Mouse (Mus musculus) cortical plate, adult 2 months (tissue): ENCODE measurements around the gene Nf2. TPM values are rescaled to one million over a fixed set of nuclear protein-coding genes. Genes with fewer than 3 reads are reported as not detected.

Experiments
- H3K27ac ChIP-seq: fragments of 200-500 bp; 2 replicates; pipeline ENCODE4 v1.5.1; 2012; ENCODE audit warnings: low read length, control low read depth, inconsistent platforms; ENCODE audit not compliant: insufficient read depth
- H3K4me1 ChIP-seq: fragments of 200-500 bp; 2 replicates; pipeline ENCODE4 v1.6.1; 2011; ENCODE audit warnings: low read length; ENCODE audit not compliant: control insufficient read depth, insufficient read depth
- H3K4me3 ChIP-seq: fragments of 200-500 bp; 2 replicates; pipeline ENCODE4 v1.5.1; 2011; ENCODE audit warnings: mild to moderate bottlenecking, low read length, control low read depth; ENCODE audit not compliant: insufficient read depth
- CTCF ChIP-seq: fragments of 200-500 bp; IDR thresholded peaks from 2 replicates; pipeline ENCODE4 v1.5.1; 2011; ENCODE audit warnings: mild to moderate bottlenecking, control low read depth, low read length; ENCODE audit not compliant: insufficient read depth; ENCODE audit errors: extremely low read depth
- POLR2A ChIP-seq: fragments of 200-500 bp; IDR thresholded peaks from 2 replicates; pipeline ENCODE4 v1.6.1; 2011; ENCODE audit warnings: mild to moderate bottlenecking, low read length, control low read depth; ENCODE audit not compliant: insufficient read depth; ENCODE audit errors: extremely low read depth
- polyA plus RNA-seq: library from polyadenylated mRNA; depleted of rRNA; stranded (reverse); fragments of >200 nt; gene quantifications from 2 replicates; pipeline ENCODE4 v1.2.3, GENCODE M21; 2012

Gene Nf2
- polyA plus RNA-seq, 1 experiment = 60.5 TPM

DNA sequence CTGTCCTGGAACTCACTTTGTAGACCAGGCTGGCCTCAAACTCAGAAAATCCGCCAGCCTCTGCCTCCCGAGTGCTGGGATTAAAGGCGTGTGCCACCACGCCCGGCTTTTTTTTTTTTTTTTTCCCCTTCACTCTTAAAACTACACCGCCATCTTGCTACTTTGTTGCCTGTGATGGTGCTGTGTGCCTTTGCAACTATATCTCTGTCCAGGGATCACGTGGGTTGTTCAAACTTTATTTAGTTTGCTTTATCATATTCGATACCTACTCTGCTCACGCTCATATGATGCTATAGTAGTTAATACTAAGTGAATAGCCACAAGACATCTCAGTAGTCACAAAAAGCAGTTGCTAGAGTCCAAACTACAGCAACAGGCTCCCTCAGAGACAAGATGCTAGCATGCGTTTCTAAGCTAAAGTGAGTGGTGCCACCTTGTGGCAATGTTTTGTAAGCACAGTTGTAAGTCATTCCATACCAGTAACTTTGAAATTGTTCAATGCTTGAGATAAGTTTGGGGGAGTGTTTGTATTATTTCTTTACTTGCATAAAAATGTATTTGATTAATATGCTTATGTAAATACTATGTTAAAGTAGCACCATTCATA lies 16.4 kb upstream of the Nf2 start:
- Histone ChIP-seq H3K27ac (no peak overlapping the region), H3K4me3 (no peak overlapping the region), H3K4me1 (no peaks in the 10 kb centered on the region)
- TF ChIP-seq CTCF (peak; percentile 67), POLR2A (no peak)

DNA sequence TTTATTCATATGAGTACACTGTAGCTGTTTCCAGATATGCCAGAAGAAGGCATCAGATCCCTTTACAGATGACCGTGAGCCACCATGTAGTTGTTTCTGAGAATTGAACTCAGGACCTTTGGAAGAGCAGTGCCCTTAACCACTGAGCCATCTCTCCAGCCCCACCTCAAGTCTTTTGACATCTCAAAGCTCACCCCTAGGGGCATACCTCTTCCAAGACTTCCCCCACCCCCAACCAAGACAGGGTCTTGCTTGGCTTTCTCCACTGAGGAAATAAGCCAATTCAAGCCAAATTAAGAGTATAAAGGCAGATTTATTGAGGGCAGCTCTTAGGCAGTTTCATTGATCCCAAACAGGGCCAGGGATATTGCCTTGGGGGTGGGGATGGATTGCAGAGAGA lies 13.4 kb upstream of the Nf2 start:
- no peak overlapping the region for H3K27ac ChIP-seq
- no peak for TF ChIP-seq CTCF
- H3K4me1 ChIP-seq = no peaks in the 10 kb centered on the region
- no peak overlapping the region for H3K4me3 ChIP-seq

DNA sequence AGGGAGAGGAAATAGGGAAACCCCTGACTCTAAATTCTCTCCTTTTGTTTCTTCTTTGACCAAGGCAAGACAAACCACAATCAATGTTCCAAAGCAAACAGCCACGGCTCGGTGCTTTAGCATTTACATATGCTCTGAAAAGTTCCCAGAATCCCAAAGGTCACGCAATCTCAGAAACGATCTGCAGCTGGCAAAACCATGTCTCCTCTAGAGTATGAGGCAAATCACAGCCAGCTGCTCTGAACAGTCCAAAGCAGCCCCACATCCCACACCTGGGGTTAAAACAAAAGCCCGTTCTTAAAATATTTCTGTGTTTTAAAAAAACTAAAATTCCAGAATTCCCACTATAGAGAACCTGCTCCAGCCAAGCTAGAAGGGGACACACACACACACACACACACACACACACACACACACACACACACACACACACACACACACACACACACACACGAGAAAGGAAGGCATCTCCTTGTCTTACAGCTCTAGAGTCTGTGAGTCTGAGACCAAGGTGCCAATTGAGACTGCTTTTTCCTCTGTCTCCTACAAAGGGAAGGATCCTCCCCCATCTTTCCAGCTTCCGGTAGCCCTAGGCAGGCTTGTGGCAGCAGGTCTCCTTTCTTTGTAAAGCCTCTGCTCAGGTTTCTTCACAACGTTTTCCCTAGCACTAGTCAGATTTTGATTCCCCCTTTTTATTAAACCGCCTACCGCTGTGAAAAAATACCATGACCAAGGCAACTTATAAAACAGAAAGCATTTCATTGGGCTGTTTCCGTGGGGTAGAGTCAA lies 12.7 kb upstream of the Nf2 start:
- Histone ChIP-seq H3K4me3 (no peak overlapping the region), H3K27ac (no peak overlapping the region), H3K4me1 (no peaks in the 10 kb centered on the region)
- no peak for TF ChIP-seq CTCF
- TF ChIP-seq POLR2A = no peak

DNA sequence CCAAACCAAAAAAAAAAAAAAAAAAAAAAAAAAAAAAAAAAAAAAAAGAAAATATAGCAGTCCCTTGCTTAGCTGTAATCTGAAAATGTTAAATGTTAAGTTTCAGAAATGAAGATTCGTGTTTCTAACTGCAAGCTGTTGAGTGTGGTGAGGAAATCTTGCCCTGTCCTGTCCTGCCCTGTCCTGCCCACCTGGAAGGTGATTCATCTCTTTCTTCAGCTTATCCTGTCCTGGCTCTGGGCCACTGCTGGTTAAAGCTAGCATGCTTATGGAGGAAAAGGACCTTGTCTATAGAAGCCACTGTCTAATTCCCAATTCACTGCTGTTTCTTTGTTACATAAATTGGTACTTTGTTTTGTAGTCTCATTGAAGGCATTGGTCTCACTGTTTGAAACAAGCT lies 11.7 kb upstream of the Nf2 start:
- no peak for TF ChIP-seq CTCF
- TF ChIP-seq POLR2A = no peak
- H3K4me1 ChIP-seq = no peaks in the 10 kb centered on the region
- no peak overlapping the region for H3K4me3 ChIP-seq
- H3K27ac ChIP-seq = no peak overlapping the region

DNA sequence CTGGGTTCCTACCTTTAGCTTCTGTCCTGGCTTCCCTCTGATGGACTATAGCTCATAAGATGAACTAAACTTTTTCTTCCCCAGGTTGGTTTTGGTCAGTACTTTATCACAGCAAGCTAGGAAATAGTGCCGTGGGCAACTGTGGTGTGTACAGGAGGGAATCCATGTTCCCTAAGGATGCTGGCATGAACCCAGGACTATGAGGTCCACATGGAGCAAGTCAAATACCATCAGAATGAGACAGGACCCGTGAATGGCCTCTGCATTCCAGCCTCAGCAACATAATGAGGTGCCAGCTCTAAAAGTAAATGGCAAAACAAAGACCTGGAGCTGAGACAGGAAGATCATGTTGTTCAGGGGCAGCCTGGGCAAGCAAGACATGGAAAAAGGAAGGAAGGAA lies 9.1 kb upstream of the Nf2 start:
- no peak overlapping the region for H3K27ac ChIP-seq
- TF ChIP-seq POLR2A (no peak), CTCF (no peak)
- H3K4me3 ChIP-seq = no peak overlapping the region
- H3K4me1 ChIP-seq = no peaks in the 10 kb centered on the region

DNA sequence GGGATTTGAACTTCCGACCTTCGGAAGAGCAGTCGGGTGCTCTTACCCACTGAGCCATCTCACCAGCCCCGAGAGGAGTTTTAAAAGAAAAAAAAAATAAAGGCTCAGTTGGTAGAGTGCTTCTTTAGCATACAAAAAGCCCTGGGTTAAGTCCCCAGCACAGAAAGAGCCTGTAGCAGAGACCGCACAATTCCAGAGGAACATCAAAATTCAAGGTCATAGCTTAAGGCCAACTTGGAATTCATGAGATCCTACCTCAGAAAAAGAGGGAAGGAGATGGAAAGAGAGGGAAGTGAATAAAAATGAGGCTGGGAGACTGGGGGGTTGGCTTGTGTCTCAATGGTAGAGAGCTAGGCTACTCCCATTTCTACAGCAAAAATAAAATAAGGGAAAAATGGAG lies 4.8 kb upstream of the Nf2 start:
- Histone ChIP-seq H3K4me1 (no peaks in the 10 kb centered on the region), H3K27ac (no peak overlapping the region)

DNA sequence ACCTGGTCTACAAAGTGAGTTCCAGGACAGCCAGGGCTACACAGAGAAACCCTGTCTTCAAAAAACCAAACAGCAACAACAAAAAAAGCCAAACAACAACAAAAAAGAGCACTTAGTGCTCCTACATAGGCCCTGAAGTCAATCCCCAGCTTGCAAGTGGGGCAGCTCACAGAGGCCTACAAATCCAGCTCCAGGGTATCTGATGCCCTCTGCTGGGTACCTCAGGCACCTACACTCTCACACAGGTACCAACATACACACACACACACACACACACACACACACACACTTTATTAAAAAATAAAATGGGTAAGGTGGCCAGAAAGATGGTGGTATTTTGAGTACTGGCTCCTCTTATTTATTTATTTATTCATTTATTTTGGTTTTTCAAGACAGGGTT lies 3.7 kb upstream of the Nf2 start:
- H3K4me1 ChIP-seq = peaks cover under 1% of the 10 kb centered on the region; the same call in 1 of the 2 replicates
- H3K27ac ChIP-seq = no peak overlapping the region
- no peak overlapping the region for H3K4me3 ChIP-seq
- TF ChIP-seq POLR2A (no peak), CTCF (no peak)

More for the DNA sequence above, 4.8 kb upstream of the Nf2 start:
- no peak overlapping the region for H3K4me3 ChIP-seq
- TF ChIP-seq CTCF (no peak), POLR2A (no peak)

DNA sequence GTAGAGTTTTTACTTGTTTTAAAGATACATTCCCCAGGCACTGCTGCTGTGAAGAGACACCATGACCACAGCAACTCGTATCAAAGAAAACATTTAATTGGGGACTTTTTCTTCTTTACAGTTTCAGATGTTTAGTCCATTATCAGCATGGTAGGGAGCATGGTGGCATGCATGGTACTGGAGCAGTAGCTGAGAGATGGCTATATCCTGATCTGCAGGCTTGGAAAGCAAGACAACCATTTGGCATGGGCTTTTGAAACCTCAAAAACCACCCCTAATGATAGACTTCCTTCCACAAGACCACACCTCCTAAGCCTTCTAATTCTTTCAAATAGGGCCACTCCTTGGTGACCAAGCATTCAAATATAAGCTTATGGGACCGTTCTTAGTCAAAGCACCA lies 1.1 kb upstream of the Nf2 start:
- Histone ChIP-seq H3K27ac (no peak overlapping the region), H3K4me3 (no peak overlapping the region), H3K4me1 (peaks cover 2% of the 10 kb centered on the region; the same call in 1 of the 2 replicates)
- TF ChIP-seq CTCF = no peak
- no peak for TF ChIP-seq POLR2A

DNA sequence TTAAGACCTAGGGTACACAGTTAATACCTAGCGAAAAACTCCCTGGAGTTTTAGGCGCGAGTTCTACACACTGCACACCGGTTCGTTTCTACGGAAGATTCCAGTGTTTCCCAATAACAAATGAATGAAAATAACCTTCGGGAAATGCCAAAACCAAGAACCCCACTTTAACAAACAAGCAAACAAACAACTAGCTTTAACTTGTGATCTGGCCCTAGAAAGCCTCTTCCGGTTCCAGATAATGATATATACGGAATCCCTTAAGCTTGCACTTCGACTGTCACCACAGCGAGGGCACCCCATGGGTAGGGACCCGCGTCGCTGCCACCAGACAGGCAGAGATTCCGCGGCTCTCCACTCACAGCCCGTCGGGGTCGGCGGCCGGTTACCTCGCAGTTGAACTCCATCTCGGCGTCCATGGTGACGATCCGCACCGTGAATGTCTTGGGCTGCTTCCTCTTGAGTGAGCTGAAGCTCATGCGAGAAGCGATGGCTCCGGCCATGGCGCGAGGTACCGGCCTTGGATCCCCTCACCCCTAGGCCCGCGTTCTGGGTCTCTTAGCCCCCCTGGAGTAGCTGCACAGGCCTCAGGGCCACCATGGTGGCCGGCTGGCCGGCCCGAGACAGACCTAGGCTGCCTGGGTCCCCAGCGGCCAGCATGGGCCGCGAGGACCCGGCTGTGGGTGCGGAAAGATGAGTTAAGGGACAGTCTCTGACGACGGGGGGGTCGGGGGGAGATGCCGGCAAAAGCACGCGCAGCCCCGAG lies 670 bp downstream of the Nf2 start:
- no peak overlapping the region for H3K27ac ChIP-seq
- peak overlapping the region; percentile 96 for H3K4me3 ChIP-seq
- TF ChIP-seq CTCF (no peak), POLR2A (no peak)
- peaks cover 2% of the 10 kb centered on the region; the same call in 1 of the 2 replicates for H3K4me1 ChIP-seq
